Comparison of ENCODE assay signal across 21 mouse cellular contexts in genomic region chr4:68864668-68865067, GRCm38 (mm10).
"Had no signal": no experiment of that assay in that cellular context is flagged by ENCODE, and none has a peak within 500 bp of the region (broad histone marks: within the 10 kb centered on the region; RNA-seq: fewer than 3 reads in every experiment).

No protein-coding gene starts in this region.

- H3K9ac ChIP-seq: limb, embryonic 12.5 days; limb, embryonic 15.5 days; liver, embryonic 14.5 days; liver, postnatal 0 days; lung, embryonic 14.5 days; midbrain, embryonic 13.5 days; neural tube, embryonic 13.5 days had no signal

- H3K27ac ChIP-seq: kidney, postnatal 0 days; limb, embryonic 12.5 days; limb, embryonic 15.5 days; liver, embryonic 14.5 days; macrophage; midbrain, embryonic 10.5 days; midbrain, embryonic 13.5 days; neural tube, embryonic 13.5 days had no signal

- DNase-seq: kidney, postnatal 25 days; left cerebral cortex, postnatal 4 days; liver, postnatal 0 days; retina, postnatal 1 day; right cerebral cortex, postnatal 25 days; spleen, adult 18-20 months; thymus, adult 18-20 months; thymus, postnatal 36 days had no signal

- H3K27me3 ChIP-seq: limb, embryonic 12.5 days; limb, embryonic 15.5 days; midbrain, embryonic 13.5 days; neural tube, embryonic 13.5 days had no signal

- H3K4me1 ChIP-seq: limb, embryonic 12.5 days; limb, embryonic 15.5 days; midbrain, embryonic 10.5 days; midbrain, embryonic 13.5 days; neural tube, embryonic 13.5 days had no signal

- H3K9me3 ChIP-seq: limb, embryonic 12.5 days; limb, embryonic 15.5 days; midbrain, embryonic 10.5 days; midbrain, embryonic 13.5 days; neural tube, embryonic 13.5 days had no signal

- H3K4me2 ChIP-seq: limb, embryonic 12.5 days; limb, embryonic 15.5 days; liver, embryonic 11.5 days; lung, embryonic 14.5 days; midbrain, embryonic 13.5 days; neural tube, embryonic 13.5 days had no signal

- H3K36me3 ChIP-seq: limb, embryonic 12.5 days; limb, embryonic 15.5 days; midbrain, embryonic 10.5 days; midbrain, embryonic 13.5 days; neural tube, embryonic 13.5 days had no signal

- ATAC-seq: liver, postnatal 0 days; lung, postnatal 0 days; midbrain, embryonic 13.5 days; midbrain, embryonic 16.5 days had no signal

- H3K4me3 ChIP-seq: limb, embryonic 12.5 days; limb, embryonic 15.5 days; midbrain, embryonic 10.5 days; midbrain, embryonic 13.5 days; myocyte; neural tube, embryonic 13.5 days had no signal
